In genomic region chr17:78401713-78402112, GRCm38 (mm10) we compare ENCODE assay signal across 11 mouse cellular contexts. TPM values are rescaled to one million over a fixed set of nuclear protein-coding genes. Genes with fewer than 3 reads are reported as not detected.
A peak's percentile ranks its signal among the peaks of the same experiment; 100 is the strongest.
DNase-seq lines count a peak whose midpoint lies in the region; ATAC-seq and TF ChIP-seq lines count a peak whose summit lies in the region.
"Had no signal": no experiment of that assay in that cellular context is flagged by ENCODE, and none has a peak within 500 bp of the region (broad histone marks: within the 10 kb centered on the region; RNA-seq: fewer than 3 reads in every experiment).

No protein-coding gene starts in this region.

- no peak overlapping the region for H3K4me3 ChIP-seq in kidney, postnatal 0 days (replicated peaks; ENCODE audit: low read depth, low read length)
- H3K4me3 ChIP-seq in kidney, embryonic 14.5 days (ENCODE audit: low read length) = no peak overlapping the region
- no peak overlapping the region for H3K4me3 ChIP-seq in lung, postnatal 0 days (ENCODE audit: low read depth, low read length)
- H3K4me3 ChIP-seq in forebrain, embryonic 16.5 days (replicated peaks; ENCODE audit: low read length) = no peak overlapping the region
- H3K4me3 ChIP-seq: embryonic facial prominence, embryonic 13.5 days had no signal

- H3K27me3 ChIP-seq in kidney, postnatal 0 days (ENCODE audit: insufficient read depth, low read length) = no peaks in the 10 kb centered on the region
- H3K27me3 ChIP-seq in kidney, embryonic 14.5 days (ENCODE audit: control insufficient read depth, insufficient read depth, low read length) = no peaks in the 10 kb centered on the region
- H3K27me3 ChIP-seq in lung, postnatal 0 days (replicated peaks; ENCODE audit: insufficient read depth, low read length) = no peaks in the 10 kb centered on the region
- no peaks in the 10 kb centered on the region for H3K27me3 ChIP-seq in forebrain, embryonic 16.5 days (replicated peaks; ENCODE audit: control insufficient read depth, insufficient read depth, low read length)
- H3K27me3 ChIP-seq: embryonic facial prominence, embryonic 13.5 days had no signal

- no peaks in the 10 kb centered on the region for H3K9me3 ChIP-seq in kidney, postnatal 0 days (replicated peaks; ENCODE audit: low read length)
- no peaks in the 10 kb centered on the region for H3K9me3 ChIP-seq in kidney, embryonic 14.5 days (ENCODE audit: control insufficient read depth, low read length)
- no peaks in the 10 kb centered on the region for H3K9me3 ChIP-seq in lung, postnatal 0 days (ENCODE audit: low read length)
- H3K9me3 ChIP-seq in forebrain, embryonic 16.5 days (ENCODE audit: control insufficient read depth, low read length) = no peaks in the 10 kb centered on the region
- H3K9me3 ChIP-seq: embryonic facial prominence, embryonic 13.5 days had no signal

- ATAC-seq in kidney, postnatal 0 days (replicated peaks; ENCODE audit: low FRiP score, low read depth) = peak; percentile 33; the same call in 1 of the 2 replicates
- ATAC-seq in kidney, embryonic 14.5 days (ENCODE audit: low FRiP score, low TSS enrichment) = no peak
- 0 out of 2 replicates have a peak, but pooled peaks have one; percentile 46 for ATAC-seq in lung, postnatal 0 days
- ATAC-seq in forebrain, embryonic 16.5 days = no peak
- ATAC-seq: inflammation-experienced regulatory T-cells, adult 6 months had no signal

- H3K9ac ChIP-seq in kidney, postnatal 0 days (ENCODE audit: low read depth, low read length) = no peak overlapping the region
- H3K9ac ChIP-seq in kidney, embryonic 14.5 days (ENCODE audit: low read depth, low read length) = no peak overlapping the region
- no peak overlapping the region for H3K9ac ChIP-seq in lung, postnatal 0 days (replicated peaks; ENCODE audit: low read depth)
- no peak overlapping the region for H3K9ac ChIP-seq in forebrain, embryonic 16.5 days (replicated peaks; ENCODE audit: low read depth, low read length)
- H3K9ac ChIP-seq: embryonic facial prominence, embryonic 13.5 days had no signal

- peak overlapping the region; percentile 26; the same call in 1 of the 2 replicates for H3K27ac ChIP-seq in kidney, postnatal 0 days
- no peak overlapping the region for H3K27ac ChIP-seq in kidney, embryonic 14.5 days (ENCODE audit: low read depth, low read length)
- no peak overlapping the region for H3K27ac ChIP-seq in lung, postnatal 0 days (ENCODE audit: low read length)
- H3K27ac ChIP-seq in forebrain, embryonic 16.5 days (ENCODE audit: low read length) = no peak overlapping the region
- H3K27ac ChIP-seq: embryonic facial prominence, embryonic 13.5 days had no signal

- no peak overlapping the region for H3K4me2 ChIP-seq in kidney, postnatal 0 days (ENCODE audit: low read length)
- no peak overlapping the region for H3K4me2 ChIP-seq in kidney, embryonic 14.5 days (replicated peaks; ENCODE audit: low read depth, low read length)
- no peak overlapping the region for H3K4me2 ChIP-seq in lung, postnatal 0 days (replicated peaks; ENCODE audit: low read depth, low read length)
- no peak overlapping the region for H3K4me2 ChIP-seq in forebrain, embryonic 16.5 days (ENCODE audit: low read length)
- H3K4me2 ChIP-seq: embryonic facial prominence, embryonic 13.5 days had no signal

- TF ChIP-seq EP300 in lung, postnatal 0 days (IDR thresholded peaks at IDR 0.05) = no peak

- H3K4me1 ChIP-seq in kidney, postnatal 0 days (replicated peaks; ENCODE audit: insufficient read depth, low read length) = no peaks in the 10 kb centered on the region
- no peaks in the 10 kb centered on the region for H3K4me1 ChIP-seq in kidney, embryonic 14.5 days (ENCODE audit: control insufficient read depth, insufficient read depth, low read length)
- peaks cover 8% of the 10 kb centered on the region; the same call in 1 of the 2 replicates for H3K4me1 ChIP-seq in lung, postnatal 0 days (ENCODE audit: insufficient read depth, low read depth, low read length)
- no peaks in the 10 kb centered on the region for H3K4me1 ChIP-seq in forebrain, embryonic 16.5 days (replicated peaks; ENCODE audit: control insufficient read depth, insufficient read depth, low read length)
- H3K4me1 ChIP-seq: embryonic facial prominence, embryonic 13.5 days had no signal

- no peak for TF ChIP-seq CTCF in kidney, postnatal 0 days (IDR thresholded peaks at IDR 0.05; ENCODE audit: low read depth)
- TF ChIP-seq CTCF in lung, postnatal 0 days (IDR thresholded peaks at IDR 0.05) = no peak

- no peak for DNase-seq in kidney, postnatal 0 days (ENCODE audit: low spot score)
- peak; percentile 81 for DNase-seq in brain, adult 2 months (ENCODE audit: low read depth, low spot score)
- DNase-seq in cerebellum, adult 9-10 months = peak; percentile 89
- DNase-seq in lung, postnatal 0 days (ENCODE audit: low spot score) = peak; percentile 21
- DNase-seq in ovary, adult 18-20 months (ENCODE audit: low spot score) = no peak
- no peak for DNase-seq in thymus, postnatal 4 days
- DNase-seq: midbrain, embryonic 14.5 days had no signal

- H3K36me3 ChIP-seq in kidney, postnatal 0 days (ENCODE audit: insufficient read depth, low read length) = peaks cover 7% of the 10 kb centered on the region; the same call in 1 of the 2 replicates
- peaks cover 17% of the 10 kb centered on the region for H3K36me3 ChIP-seq in kidney, embryonic 14.5 days (ENCODE audit: control insufficient read depth, insufficient read depth, low read length)
- H3K36me3 ChIP-seq in lung, postnatal 0 days (ENCODE audit: insufficient read depth, low read length) = 0 out of 2 replicates have a peak, but pooled peaks cover 18% of the 10 kb centered on the region
- 0 out of 2 replicates have a peak, but pooled peaks cover 3% of the 10 kb centered on the region for H3K36me3 ChIP-seq in forebrain, embryonic 16.5 days (ENCODE audit: control insufficient read depth, insufficient read depth)

- WGBS in kidney, postnatal 0 days = 68% methylated on average over 4 of the region's 4 CpGs
- 78% methylated on average over 4 of the region's 4 CpGs for WGBS in kidney, embryonic 14.5 days
- WGBS in lung, postnatal 0 days = 40% methylated on average over 4 of the region's 4 CpGs
- WGBS in forebrain, embryonic 16.5 days = 28% methylated on average over 4 of the region's 4 CpGs

RNA-seq across cellular contexts. Expression of gene Fez2, which starts 16.2 kb away (rescaled TPM):
- polyA plus RNA-seq in kidney, postnatal 0 days (2015; fragmentation: Nextera tagmentation; extraction: Ambion mirVana) = 46.5 and 47.7 TPM in 2 replicates
- polyA plus RNA-seq in kidney, embryonic 14.5 days (2014; fragmentation: Nextera tagmentation; extraction: Ambion mirVana) = 30.8 and 42.0 TPM in 2 replicates
- 39.2 and 39.6 TPM in 2 replicates for polyA plus RNA-seq in lung, postnatal 0 days (2015; fragmentation: Nextera tagmentation; extraction: Ambion mirVana)
- polyA plus RNA-seq in forebrain, embryonic 16.5 days (2015; fragmentation: Nextera tagmentation; extraction: Ambion mirVana) = 40.2 and 46.7 TPM in 2 replicates

Comparison
In these comparisons a context has a peak if more than half of its experiments do, and no peak if none do; other contexts are left out.
1. ATAC-seq: peak in kidney, postnatal 0 days (single experiment) and lung, postnatal 0 days (single experiment); none in kidney, embryonic 14.5 days (single experiment) and forebrain, embryonic 16.5 days (single experiment).
2. DNase-seq: peak in brain, adult 2 months (single experiment), cerebellum, adult 9-10 months (single experiment) and lung, postnatal 0 days (single experiment); none in kidney, postnatal 0 days (single experiment), ovary, adult 18-20 months (single experiment) and thymus, postnatal 4 days (single experiment).